Mouse (Mus musculus) liver, embryonic 15.5 days (tissue): ENCODE data around the gene Pdgfb. TPM values are rescaled to one million over a fixed set of nuclear protein-coding genes. Genes with fewer than 3 reads are reported as not detected.

Source experiments
- ATAC-seq: fragments of 200-750 bp; cut with Nextera tagmentation; 2 replicates; pipeline ENCODE4 v1.8.0; 2017; ENCODE audit warnings: moderate number of reproducible peaks, mild to moderate bottlenecking, moderate library complexity; ENCODE audit not compliant: insufficient read depth
- H3K27ac ChIP-seq: fragments of 300-500 bp; sonication (generic); replicated peaks from 2 replicates; pipeline ENCODE4 v1.5.1; 2015; ENCODE audit warnings: mild to moderate bottlenecking, inconsistent platforms
- H3K27me3 ChIP-seq: fragments of 300-500 bp; sonication (generic); 2 replicates; pipeline ENCODE4 v1.6.1; 2015; ENCODE audit warnings: mild to moderate bottlenecking, inconsistent platforms
- H3K36me3 ChIP-seq: fragments of 300-500 bp; sonication (generic); replicated peaks from 2 replicates; pipeline ENCODE4 v1.6.1; 2015; ENCODE audit warnings: moderate library complexity, mild to moderate bottlenecking, inconsistent platforms
- H3K4me1 ChIP-seq: fragments of 300-500 bp; sonication (generic); replicated peaks from 2 replicates; pipeline ENCODE4 v1.6.1; 2015; ENCODE audit warnings: inconsistent platforms
- H3K4me2 ChIP-seq: fragments of 300-500 bp; sonication (generic); 2 replicates; pipeline ENCODE4 v1.6.1; 2015; ENCODE audit warnings: moderate library complexity, mild to moderate bottlenecking, inconsistent platforms
- H3K4me3 ChIP-seq: fragments of 300-500 bp; sonication (generic); replicated peaks from 2 replicates; pipeline ENCODE4 v1.5.1; 2015; ENCODE audit warnings: mild to moderate bottlenecking, inconsistent platforms
- H3K9ac ChIP-seq: fragments of 300-500 bp; sonication (generic); 2 replicates; pipeline ENCODE4 v1.6.1; 2015; ENCODE audit warnings: moderate library complexity, mild to moderate bottlenecking, inconsistent platforms
- H3K9me3 ChIP-seq: fragments of 300-500 bp; sonication (generic); replicated peaks from 2 replicates; pipeline ENCODE4 v1.6.1; 2016; ENCODE audit warnings: inconsistent platforms
- WGBS: fragments of 180-500 bp; shearing (Covaris S2); methylation state at CpG from one replicate; pipeline ENCODE4 v1.1.7; 2015; ENCODE audit warnings: mixed read lengths; ENCODE audit not compliant: insufficient replicate concordance; 5-methylcytosine and 5-hydroxymethylcytosine counted together
- polyA plus RNA-seq: library from polyadenylated mRNA; unstranded; fragments of >200 nt; fragmentation: Nextera tagmentation; extraction: Ambion mirVana; gene quantifications from 2 replicates; pipeline ENCODE4 v1.2.1, GENCODE M21; 2015

Gene Pdgfb
- polyA plus RNA-seq, 1 experiment from 2014 or later, result 0.51 TPM

- Histone ChIP-seq H3K4me3 (no peak overlapping the region), H3K9me3 (no peaks in the 10 kb centered on the region), H3K27me3 (no peaks in the 10 kb centered on the region), H3K36me3 (no peaks in the 10 kb centered on the region), H3K4me2 (no peak overlapping the region), H3K9ac (no peak overlapping the region), H3K27ac (no peak overlapping the region), H3K4me1 (peaks cover 29% of the 10 kb centered on the region)
- ATAC-seq, result no peak
- 59% methylated on average over 19 of the region's 19 CpGs for WGBS
Observed at GRCm38 (mm10) chr15:80051092-80051761, 36.5 kb upstream of the Pdgfb start.

- H3K4me3 ChIP-seq, result no peak overlapping the region
- WGBS, result 46% methylated on average over 4 of the region's 4 CpGs
- ATAC-seq, result no peak
- no peak overlapping the region for H3K9ac ChIP-seq
- H3K9me3 ChIP-seq, result 0 out of 2 replicates have a peak, but pooled peaks cover 4% of the 10 kb centered on the region
- H3K4me2 ChIP-seq, result no peak overlapping the region
- no peak overlapping the region for H3K27ac ChIP-seq
- H3K36me3 ChIP-seq, result no peaks in the 10 kb centered on the region
- peaks cover 29% of the 10 kb centered on the region for H3K4me1 ChIP-seq
- no peaks in the 10 kb centered on the region for H3K27me3 ChIP-seq
Observed at GRCm38 (mm10) chr15:80050093-80050492, 35.3 kb upstream of the Pdgfb start.

DNA sequence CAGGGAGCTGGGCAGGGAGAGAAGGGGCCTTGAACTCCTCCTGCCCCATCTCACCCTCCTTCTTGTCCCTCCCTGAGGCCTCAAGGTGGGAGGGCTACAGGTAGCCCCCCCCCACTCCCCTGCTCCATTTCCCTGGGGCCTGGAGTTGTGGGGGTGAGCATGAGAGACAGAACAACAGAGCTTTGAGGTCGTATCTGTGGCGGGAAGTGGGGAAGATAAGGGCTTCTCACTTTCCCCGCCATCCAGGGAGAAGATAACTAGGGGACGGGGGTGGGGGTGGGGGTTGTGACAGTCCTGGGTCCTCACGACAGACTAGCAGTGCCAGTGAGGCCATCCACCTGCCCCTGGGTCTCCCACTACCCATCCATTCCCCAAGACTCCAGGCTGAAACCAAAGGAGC is 33.2 kb upstream of the Pdgfb start:
- Histone ChIP-seq H3K4me3 (no peak overlapping the region), H3K27ac (no peak overlapping the region), H3K9me3 (0 out of 2 replicates have a peak, but pooled peaks cover 4% of the 10 kb centered on the region), H3K4me2 (no peak overlapping the region), H3K36me3 (no peaks in the 10 kb centered on the region), H3K9ac (no peak overlapping the region), H3K4me1 (peaks cover 16% of the 10 kb centered on the region), H3K27me3 (no peaks in the 10 kb centered on the region)
- WGBS, result 9% methylated on average over 5 of the region's 5 CpGs
- no peak for ATAC-seq

DNA sequence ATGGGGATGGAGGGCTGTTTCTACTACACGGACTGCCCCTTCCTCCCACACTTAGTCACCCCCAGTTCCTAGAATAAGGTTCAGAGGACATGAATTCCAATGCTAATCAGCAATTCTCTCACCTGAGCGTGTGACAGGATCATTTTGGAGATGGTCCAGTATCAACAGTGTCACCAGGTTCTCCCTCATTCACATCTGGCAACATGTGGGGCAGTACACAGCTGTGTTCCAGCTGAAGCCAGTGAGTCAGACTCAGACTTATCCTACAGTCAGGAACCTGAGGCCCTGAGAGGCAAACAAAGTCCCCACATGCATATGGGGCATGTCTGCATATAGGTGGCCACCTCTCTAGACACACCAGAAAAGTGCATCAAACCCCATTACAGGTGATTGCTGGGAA is 32.5 kb upstream of the Pdgfb start:
- Histone ChIP-seq H3K9ac (no peak overlapping the region), H3K36me3 (no peaks in the 10 kb centered on the region), H3K9me3 (0 out of 2 replicates have a peak, but pooled peaks cover 4% of the 10 kb centered on the region), H3K27ac (no peak overlapping the region), H3K4me3 (no peak overlapping the region), H3K4me1 (peaks cover 16% of the 10 kb centered on the region), H3K4me2 (no peak overlapping the region), H3K27me3 (no peaks in the 10 kb centered on the region)
- 56% methylated on average over 2 of the region's 2 CpGs for WGBS
- no peak; the same call in 1 of the 2 replicates for ATAC-seq

DNA sequence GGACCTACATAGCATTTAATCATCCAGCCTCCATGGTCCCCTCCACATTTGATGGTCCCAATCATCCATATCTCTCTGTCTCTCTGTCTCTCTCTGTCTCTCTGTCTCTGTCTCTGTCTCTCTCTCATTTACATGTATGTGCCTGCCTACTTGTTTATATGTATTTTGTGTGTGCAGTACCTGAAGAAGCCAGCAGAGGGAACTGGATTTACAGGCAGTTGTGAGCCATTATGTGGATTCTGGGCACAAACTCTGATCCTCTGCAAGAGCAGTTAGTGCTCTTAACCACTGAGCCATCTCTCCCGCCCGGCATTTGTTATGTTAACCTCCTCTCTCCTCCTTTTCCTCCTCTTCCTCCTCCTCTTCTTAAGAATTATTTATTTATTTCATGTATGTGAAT is 31.0 kb upstream of the Pdgfb start:
- Histone ChIP-seq H3K9ac (no peak overlapping the region), H3K27ac (no peak overlapping the region), H3K36me3 (no peaks in the 10 kb centered on the region), H3K4me3 (no peak overlapping the region), H3K4me2 (no peak overlapping the region), H3K27me3 (no peaks in the 10 kb centered on the region), H3K9me3 (0 out of 2 replicates have a peak, but pooled peaks cover 4% of the 10 kb centered on the region), H3K4me1 (peaks cover 16% of the 10 kb centered on the region)
- no peak for ATAC-seq
- 84% methylated on average over 2 of the region's 2 CpGs for WGBS

DNA sequence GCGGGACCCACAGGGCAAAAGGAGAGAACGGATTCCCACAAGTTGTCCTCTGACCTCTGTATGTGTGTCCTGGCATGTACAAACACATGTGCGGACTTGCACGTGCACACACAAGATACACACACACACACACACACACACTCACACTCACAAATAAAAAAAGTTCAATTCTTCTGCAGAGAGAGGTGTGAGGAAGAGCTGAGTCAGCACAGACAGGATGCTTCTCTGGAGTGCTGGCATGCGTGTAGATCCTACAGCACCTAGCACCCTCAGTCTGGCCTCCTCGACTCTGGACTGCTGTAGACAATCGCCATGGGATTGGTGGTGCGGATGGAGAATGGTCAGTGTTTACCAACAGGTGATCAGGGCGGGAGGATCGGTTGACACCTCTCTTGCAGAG is 29.5 kb upstream of the Pdgfb start:
- Histone ChIP-seq H3K4me2 (no peak overlapping the region), H3K4me1 (peaks cover 12% of the 10 kb centered on the region), H3K9me3 (0 out of 2 replicates have a peak, but pooled peaks cover 4% of the 10 kb centered on the region), H3K9ac (no peak overlapping the region), H3K4me3 (no peak overlapping the region), H3K27ac (no peak overlapping the region), H3K36me3 (no peaks in the 10 kb centered on the region), H3K27me3 (no peaks in the 10 kb centered on the region)
- WGBS, result 72% methylated on average over 10 of the region's 10 CpGs
- ATAC-seq, result no peak

- WGBS, result 23% methylated on average over 4 of the region's 4 CpGs
- Histone ChIP-seq H3K4me1 (no peaks in the 10 kb centered on the region; the same call in 1 of the 2 replicates), H3K9me3 (0 out of 2 replicates have a peak, but pooled peaks cover 4% of the 10 kb centered on the region), H3K27me3 (no peaks in the 10 kb centered on the region), H3K4me3 (no peak overlapping the region), H3K36me3 (no peaks in the 10 kb centered on the region), H3K27ac (no peak overlapping the region), H3K9ac (no peak overlapping the region), H3K4me2 (no peak overlapping the region)
- ATAC-seq, result no peak
Observed at GRCm38 (mm10) chr15:80042152-80042551, 27.4 kb upstream of the Pdgfb start.

DNA sequence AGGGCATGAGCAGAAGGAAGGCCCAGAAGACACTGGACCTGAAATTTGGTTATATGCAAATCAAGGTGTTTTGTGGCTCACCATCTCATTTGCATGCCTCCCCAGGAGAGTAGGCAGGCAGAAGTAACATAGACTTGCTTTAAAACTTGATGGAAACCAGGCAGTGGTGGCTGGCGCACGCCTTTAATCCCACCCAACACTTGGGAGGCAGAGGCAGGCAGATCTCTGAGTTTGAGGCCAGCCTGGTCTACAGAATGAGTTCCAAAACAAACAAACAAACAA is 23.3 kb upstream of the Pdgfb start:
- WGBS, result 68% methylated on average over 2 of the region's 2 CpGs
- H3K4me2 ChIP-seq, result no peak overlapping the region
- ATAC-seq, result no peak

GRCm38 (mm10) chr15:80037255-80038109 is 22.7 kb upstream of the Pdgfb start:
- WGBS, result 52% methylated on average over 11 of the region's 11 CpGs

More for the DNA sequence above, 23.3 kb upstream of the Pdgfb start:
- Histone ChIP-seq H3K27ac (no peak overlapping the region), H3K4me3 (no peak overlapping the region), H3K4me1 (no peaks in the 10 kb centered on the region; the same call in 1 of the 2 replicates), H3K9me3 (no peaks in the 10 kb centered on the region), H3K36me3 (no peaks in the 10 kb centered on the region), H3K9ac (no peak overlapping the region), H3K27me3 (no peaks in the 10 kb centered on the region)

GRCm38 (mm10) chr15:80035341-80035885 is 20.6 kb upstream of the Pdgfb start:
- no peak for ATAC-seq
- Histone ChIP-seq H3K9ac (no peak overlapping the region), H3K27ac (no peak overlapping the region), H3K4me2 (no peak overlapping the region), H3K4me3 (no peak overlapping the region), H3K4me1 (no peaks in the 10 kb centered on the region; the same call in 1 of the 2 replicates), H3K9me3 (0 out of 2 replicates have a peak, but pooled peaks cover 5% of the 10 kb centered on the region), H3K27me3 (no peaks in the 10 kb centered on the region), H3K36me3 (no peaks in the 10 kb centered on the region)
- WGBS, result 56% methylated on average over 6 of the region's 6 CpGs

More at GRCm38 (mm10) chr15:80037255-80038109, 22.7 kb upstream of the Pdgfb start:
- H3K27ac ChIP-seq, result no peak overlapping the region
- H3K9me3 ChIP-seq, result no peaks in the 10 kb centered on the region
- H3K9ac ChIP-seq, result no peak overlapping the region
- H3K4me3 ChIP-seq, result no peak overlapping the region
- no peak overlapping the region for H3K4me2 ChIP-seq
- no peaks in the 10 kb centered on the region for H3K36me3 ChIP-seq
- ATAC-seq, result no peak
- no peaks in the 10 kb centered on the region; the same call in 1 of the 2 replicates for H3K4me1 ChIP-seq
- H3K27me3 ChIP-seq, result no peaks in the 10 kb centered on the region

GRCm38 (mm10) chr15:80034913-80035312 is 20.1 kb upstream of the Pdgfb start:
- Histone ChIP-seq H3K9ac (no peak overlapping the region), H3K4me3 (no peak overlapping the region), H3K9me3 (0 out of 2 replicates have a peak, but pooled peaks cover 5% of the 10 kb centered on the region), H3K4me1 (no peaks in the 10 kb centered on the region; the same call in 1 of the 2 replicates), H3K4me2 (no peak overlapping the region), H3K36me3 (no peaks in the 10 kb centered on the region), H3K27ac (no peak overlapping the region), H3K27me3 (no peaks in the 10 kb centered on the region)
- ATAC-seq, result no peak
